Mouse (Mus musculus) monocyte, adult 2 months (primary cell): ENCODE results near the gene Rab1b.

ENCODE experiments used
- DNase-seq, 2 experiments: peaks; one replicate each; pipeline ENCODE4 v3.0.0; 2022; ENCODE audit warnings: low spot score in 2 of 2, low read depth in 1 of 2

Rab1b gene

DNA sequence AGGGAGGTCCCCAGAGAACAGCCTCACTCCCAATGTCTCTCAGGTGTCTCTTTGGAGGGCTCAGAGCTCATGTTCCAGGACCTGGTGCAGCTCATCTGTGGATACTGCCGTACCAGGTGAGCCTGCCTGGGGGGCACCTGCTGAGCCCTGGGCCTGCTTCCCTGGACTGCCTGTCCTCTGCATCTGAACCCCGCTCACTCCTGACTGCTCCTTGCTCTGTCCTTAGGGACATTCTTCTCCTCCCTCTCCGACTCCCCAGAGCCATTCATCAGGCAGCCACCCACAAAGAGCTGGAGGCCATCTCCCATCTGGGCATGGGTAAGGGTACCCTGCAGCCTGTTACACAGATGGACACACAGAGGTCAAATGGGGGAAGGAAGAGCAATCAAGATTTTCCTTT lies 55.4 kb downstream of the Rab1b start:
- DNase-seq: no peak

DNA sequence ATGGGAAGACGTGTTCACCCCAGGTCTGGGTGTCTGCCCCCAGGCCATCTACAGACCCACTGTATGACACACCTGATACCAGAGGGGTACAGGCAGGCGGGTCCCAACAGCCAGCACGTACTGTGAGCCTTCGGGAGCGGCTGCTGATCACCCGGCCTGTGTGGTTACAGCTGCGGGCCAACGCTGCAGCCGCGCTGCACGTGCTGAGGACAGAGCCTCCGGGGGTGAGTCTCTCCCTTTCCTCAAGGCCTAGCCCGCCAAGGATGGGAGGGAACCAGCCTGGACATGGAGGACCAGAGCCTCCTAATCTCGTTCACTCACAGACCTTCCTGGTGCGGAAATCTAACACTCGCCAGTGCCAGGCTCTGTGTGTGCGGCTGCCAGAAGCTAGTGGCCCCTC lies 55.8 kb downstream of the Rab1b start:
- no peak for DNase-seq

DNA sequence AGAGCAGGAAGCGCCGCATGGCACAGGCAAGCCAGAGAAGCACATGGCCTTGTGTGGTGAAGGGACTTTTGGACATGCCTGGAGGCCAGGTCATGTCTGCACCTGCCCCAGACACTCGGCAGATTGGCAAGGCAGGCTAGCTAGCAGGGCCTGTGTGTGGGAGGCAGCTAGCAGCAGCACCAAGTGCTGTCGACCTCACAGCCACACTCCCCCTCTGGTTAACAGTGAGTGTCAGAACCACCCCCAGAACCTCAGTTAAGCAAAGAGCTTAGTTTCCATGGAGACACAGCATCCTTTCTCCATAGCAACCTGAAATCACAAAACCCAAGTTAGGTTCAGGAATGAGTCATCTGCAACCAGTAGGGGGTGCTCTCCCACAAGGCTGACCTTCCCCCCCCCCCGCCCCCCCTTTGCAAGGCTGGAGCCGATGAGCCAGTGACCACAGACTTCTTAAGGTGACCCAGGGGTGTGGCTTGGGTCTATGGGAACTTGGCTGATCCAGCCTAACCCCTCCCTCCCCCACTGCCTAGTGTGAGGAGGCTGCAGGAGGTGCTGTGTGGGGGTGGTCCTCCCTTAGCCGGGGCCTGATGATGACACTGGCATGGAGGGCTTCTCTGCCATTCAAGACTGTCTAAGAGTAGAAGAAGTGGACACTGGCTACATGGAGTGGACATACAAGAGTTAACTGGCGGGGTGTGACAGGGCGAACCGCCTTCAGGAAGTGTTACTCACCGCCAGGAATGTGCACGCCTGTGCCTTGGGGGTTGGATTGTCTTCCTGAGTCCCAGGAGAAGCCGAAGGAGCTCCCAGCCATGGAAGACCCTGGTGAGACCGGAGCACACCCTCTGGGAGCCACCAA lies 56.6 kb downstream of the Rab1b start, which contains the start of gene Rin1:
Gene Rin1, plus strand, starts transcription at position 435 of the 859 bp plus-strand sequence.
- DNase-seq: no peak

DNA sequence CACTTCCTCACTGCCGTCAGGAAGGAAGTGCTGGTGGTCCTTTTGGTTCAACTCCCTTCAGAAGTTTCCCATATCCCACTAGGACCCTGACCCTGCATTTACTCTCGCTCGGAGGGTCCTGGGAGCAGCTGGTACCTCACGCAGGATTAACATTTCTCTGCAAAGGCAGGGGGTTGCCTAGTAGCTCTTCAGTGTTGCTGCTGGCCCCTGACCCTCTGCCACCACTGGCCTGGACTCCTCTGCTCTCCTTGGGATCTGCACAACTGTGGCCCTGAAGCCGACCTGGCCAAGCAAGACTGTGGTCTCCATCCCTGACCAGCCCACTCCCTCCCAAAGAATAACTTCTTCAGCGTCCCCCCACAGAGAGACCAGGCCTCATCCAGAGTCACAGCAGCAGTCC lies 57.5 kb downstream of the Rab1b start:
- DNase-seq: no peak
